Mouse (Mus musculus) ZHBTc4 (cell line): ENCODE measurements around the gene Arpp21.
A peak's percentile ranks its signal among the peaks of the same experiment; 100 is the strongest.

Experiments used
- DNase-seq: peaks from one replicate; pipeline ENCODE4 v3.0.0-alpha.2; 2011; ENCODE audit warnings: low read depth, low spot score

Gene Arpp21

DNA sequence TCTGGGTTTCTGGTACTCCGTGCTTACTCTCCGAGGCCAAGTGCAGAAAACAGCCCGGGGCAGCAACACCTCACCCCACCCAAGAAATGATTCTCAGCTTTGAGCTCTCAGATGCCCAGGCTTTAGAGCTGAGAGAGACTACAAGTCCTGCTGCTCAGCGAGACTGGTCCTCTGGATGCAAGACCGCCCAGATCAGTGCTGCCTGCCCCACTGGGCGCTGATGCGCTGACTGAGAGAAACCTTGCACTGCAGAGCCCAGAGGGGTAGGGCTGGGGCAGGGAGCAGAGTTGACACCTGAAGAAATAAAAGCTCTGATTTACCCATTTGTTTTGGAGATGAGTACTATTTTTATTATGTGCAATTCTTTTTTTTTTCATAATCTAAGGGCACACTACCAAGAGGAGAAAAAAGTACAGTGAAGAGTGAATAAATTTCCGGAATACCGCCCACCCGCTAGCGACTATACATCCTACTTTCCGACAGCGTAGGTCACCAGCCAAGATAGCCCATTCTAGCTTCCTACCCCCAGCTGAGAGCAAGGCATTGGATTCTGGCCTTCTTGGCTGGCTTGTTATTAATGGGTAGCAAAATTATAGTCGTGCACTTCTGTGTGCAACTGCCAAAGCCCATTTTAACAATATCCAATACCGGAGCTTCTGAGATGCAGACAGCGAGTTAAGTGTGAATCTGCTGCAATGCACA lies at the start of gene Arpp21:
Gene Arpp21 (minus strand): TSS at position 243 of the 702 bp plus-strand sequence.
- DNase-seq = peak; percentile 34

DNA sequence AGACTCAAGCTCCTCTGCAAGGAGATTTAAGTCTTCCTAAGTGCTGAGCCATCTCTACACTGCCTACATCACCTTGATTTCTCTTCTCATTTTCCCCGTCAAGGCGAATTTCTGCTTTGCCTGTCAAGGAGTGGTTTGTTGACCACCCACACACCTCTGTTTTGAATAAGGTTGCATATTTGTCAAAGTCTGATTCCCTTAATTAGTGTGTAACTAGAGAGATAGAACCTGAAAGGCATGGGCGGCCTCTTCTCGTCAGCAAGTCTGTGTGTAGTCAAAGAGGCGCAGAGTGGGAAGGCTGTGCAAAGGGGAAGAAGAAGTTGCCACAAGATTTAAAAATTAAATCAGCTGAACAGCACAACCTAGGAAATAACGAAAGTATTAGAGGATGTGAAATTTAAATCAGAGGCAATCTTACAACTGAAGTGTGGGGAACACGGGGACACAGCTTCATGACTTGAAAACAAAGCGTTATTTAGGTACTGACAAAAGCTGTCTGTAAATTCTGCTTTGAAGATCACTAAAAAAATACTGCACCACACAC lies 36.8 kb upstream of the Arpp21 start:
- no peak for DNase-seq

DNA sequence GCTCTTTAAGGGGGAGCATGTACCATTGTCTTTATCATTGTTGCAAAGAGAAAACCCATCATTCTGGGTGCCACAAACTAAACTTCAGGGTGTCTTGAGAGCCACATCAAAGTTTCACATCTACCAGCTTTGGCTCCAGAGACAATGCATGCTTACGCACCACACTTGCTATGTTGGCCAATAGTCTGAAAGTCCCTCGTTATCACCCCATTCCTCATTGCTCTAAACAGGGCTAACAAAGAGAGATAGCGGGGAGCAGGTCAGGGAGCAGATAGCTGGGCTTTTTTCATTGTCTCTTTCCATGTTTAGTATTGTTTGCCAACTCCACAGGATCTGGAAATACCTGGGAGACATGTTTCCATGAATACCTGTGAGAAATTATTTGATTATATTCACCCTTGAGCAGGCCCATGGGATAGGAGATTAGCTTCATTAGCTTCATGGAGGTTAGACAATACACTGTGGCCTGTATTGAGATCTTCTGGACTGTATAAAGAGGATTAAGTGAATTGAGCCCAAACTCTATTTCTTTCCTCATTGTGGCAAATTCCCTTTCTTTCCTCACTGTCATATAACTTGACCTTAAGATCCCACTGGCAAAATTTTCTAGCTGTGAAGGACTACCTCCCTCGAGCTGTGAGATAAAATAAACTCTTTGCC lies 29.4 kb upstream of the Arpp21 start:
- no peak for DNase-seq

DNA sequence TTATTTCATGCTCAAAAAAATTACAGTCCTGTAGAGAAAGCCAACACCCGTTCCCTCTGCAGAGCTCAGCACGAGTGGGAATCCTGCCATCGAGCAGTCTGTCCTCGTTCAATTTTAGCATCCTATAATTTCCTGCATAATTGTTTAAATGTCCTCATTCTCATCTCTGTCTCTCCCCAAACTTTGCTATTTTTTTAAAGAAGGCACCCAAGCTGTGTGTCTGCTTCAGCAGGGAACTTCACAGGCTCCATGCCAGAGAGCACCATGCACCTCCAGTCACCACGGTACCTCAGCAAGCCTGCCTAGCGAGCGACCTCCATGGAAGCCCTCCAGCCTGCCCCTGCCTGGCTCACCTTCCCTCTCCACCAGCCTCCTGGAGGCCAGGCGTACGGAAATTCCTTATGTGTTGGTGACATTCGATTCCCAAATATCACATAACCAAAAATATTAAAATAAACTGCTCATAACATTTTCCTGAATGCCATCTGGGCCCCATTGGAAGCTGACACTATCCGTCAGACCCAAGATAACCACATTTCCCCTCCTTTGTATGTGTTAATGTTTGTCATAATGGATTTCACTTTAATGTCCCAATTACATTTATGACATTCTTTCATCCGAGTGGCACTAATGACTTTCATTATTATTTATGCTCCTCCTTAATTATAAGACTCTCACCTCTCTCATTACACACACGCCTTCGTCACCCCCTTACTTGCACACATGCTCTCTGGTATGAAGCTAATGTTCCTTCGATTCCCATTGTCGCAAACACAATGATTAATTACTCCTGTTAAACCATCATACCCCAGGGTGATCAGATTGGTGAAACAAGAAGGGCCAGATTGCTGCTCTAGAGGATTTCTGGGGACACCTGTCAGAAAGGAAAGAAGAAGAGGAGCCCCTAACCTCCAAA lies 26.5 kb upstream of the Arpp21 start:
- no peak for DNase-seq

DNA sequence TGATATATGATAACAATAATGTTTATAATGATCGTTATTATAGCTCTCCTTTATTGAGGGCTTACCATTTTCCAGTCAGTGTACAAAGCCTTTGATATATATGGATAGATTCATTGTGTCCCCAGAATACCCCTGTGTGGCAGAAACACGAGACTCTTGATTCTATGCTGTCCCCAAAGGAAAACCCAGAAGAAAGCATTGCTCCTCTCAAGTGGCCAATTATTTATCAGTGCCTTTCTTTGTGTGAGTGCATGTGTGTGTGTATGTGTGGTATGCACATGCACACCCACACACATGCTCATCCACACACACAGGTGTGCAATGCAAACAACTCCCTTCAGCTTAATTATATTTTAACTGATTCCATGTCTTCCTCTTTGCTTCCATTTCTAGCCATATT lies 25.8 kb upstream of the Arpp21 start:
- no peak for DNase-seq

DNA sequence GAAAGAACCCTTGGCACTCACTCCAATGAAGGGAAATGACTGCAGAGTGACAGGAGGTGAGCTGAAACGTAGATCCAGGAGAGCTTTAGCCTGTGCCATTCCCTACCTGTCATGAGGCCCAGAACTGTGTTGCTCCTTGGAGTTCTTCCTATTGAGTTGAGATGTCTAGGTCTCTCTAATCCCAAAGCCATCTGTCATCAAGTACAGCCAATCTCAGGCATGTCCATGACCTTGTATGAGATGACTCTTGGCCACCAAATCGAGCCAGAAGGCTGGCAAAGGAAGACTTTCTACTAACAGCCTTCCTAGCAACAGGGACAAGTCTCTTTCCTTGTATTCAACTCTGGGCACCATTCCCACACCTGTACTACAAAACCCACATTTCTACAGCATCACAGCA lies 25.0 kb upstream of the Arpp21 start:
- no peak for DNase-seq

DNA sequence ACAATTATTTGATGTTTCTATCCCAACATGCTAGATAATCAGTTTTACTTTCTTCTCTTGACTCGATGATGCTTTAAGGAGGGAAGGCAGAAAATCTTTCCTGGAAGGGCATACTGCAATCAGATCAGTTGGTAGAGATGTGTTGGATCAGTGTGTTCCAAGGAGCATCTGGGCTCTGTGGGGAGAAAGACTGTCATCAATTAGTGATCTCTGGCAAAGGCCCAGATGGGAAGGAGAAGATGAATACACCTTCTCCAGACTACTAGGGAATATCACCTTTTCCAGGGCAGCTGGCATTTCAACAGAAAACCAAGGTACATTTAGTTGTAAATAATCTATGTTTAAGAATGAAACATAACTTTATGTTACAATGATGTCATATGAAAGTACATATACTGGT lies 22.8 kb upstream of the Arpp21 start:
- no peak for DNase-seq

DNA sequence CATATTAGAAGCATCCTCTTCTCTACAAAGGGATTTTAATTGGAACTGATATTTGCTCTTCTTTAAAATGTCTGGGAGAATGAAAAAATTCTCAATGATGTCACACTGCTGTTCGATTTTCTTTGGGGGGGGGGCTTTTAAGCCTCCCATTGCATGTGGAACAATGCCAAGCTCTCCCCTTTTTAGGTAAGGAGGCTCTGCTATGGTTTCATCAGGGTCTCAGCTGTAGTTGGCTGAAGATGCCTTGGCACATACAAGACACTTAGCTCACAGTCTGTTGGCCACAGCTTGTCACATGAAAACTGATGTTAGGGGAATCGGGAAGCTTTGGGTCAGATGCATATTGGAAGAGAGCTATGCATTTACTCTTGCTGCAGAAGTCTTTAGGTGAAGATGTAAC lies 20.2 kb upstream of the Arpp21 start:
- DNase-seq = no peak

DNA sequence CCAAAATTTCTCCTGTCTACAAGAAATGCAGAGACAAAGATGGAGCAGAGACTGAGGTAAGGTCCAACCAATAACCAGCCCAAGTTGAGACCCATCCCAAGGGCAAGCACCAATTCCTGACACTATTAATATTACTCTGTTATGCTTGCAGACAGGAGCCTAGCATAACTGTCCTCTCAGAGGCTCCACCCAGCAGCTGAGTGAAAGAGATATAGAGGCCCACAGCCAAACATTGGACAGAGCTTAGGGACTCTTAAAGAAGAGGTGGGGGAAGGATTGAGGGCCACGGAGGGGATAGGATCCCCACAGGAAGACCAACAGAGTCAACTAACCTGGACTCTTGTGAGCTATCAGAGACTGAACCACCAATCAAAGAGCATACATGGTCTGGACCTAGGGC lies 18.0 kb upstream of the Arpp21 start:
- DNase-seq = no peak

DNA sequence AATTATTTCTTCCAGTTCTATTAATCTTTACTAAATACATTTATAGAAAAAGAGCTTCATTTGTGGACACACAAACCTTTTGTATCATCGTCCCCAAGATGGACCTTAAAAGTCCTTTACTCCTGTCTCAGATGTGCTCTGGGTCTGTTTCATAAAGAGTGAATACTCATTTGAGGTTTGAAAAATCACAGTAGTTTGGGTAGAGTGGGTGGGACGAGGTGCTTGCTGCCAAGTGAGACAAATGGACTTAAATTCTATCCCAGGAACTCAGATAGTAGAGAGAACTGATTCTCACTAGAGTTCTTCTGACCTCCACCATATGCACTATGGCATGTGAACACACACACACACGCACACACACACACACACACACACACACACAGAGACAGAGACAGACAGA lies 16.1 kb upstream of the Arpp21 start:
- DNase-seq = no peak

DNA sequence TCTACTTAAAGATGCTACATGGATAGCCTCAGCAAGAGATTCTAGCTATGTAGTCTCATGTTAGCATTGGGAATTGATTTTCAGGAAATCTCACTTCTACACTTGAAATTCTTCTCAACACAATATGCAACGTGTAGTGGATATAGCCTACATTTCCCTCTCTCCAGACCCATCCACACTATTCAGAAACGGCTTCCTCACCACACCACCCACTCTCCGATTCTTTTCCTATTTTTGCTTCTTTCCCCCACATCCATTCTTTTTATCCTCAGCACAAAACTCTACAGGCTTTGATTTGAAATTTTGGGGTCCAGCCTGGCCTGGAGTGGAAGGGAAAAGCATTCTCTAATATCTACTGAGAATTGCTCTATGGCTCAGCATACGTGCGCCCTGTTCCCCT lies 15.6 kb upstream of the Arpp21 start:
- no peak for DNase-seq

DNA sequence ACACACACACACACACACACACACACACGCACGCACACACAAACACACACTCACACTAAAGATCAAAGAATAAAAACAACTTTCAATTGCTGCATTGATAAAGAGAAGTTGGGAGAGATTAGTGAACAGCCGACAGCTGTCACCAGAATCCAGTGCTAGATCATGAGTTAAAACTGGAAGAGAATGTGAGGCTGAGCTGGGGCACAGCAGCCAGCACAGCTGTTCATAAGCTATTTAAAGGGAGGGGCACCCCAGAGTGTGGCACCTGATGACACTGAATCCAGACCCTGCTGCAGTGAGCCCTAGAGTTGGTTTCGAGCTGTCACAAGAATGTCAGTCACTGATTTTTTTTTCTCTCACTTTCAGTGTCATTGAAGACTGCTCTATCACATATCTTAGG lies 14.0 kb upstream of the Arpp21 start:
- DNase-seq = no peak

DNA sequence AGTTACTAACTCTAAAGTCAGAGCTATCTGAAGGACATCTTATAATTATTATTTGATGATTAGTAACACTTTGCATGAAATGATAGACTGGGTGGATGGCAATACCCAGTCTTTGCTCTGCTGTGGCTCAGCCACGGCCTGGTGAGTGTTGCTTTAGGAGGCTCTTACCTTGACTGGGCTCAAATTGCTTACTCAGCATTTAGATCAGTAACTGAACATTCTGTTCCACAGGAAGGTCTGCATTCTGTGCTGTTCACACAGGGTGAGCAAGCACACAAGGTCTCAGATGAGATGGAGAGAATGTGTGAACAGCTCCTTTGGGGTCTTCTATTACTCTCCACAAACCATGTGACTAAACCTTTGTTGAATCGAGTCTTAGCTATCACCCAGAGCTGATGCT lies 11.4 kb upstream of the Arpp21 start:
- no peak for DNase-seq

DNA sequence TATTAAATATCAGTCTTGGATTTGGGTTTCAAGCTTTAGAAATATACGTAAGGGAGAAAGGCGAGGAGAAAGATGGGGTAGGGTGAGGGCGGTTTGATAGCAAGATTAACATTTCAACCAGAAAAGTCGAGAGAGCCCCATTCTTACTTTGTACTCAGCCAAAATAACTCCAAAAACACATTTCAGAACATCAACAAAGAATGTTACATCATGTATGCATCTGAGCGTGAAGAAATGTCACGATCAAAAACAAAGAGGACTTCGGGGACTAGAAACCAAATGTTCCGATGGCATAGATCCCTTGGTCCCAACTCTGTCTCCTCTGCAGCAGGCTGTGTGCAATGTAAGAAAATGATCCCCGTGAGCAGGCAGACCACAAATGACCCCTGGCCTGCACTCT lies 2.4 kb upstream of the Arpp21 start:
- no peak for DNase-seq

DNA sequence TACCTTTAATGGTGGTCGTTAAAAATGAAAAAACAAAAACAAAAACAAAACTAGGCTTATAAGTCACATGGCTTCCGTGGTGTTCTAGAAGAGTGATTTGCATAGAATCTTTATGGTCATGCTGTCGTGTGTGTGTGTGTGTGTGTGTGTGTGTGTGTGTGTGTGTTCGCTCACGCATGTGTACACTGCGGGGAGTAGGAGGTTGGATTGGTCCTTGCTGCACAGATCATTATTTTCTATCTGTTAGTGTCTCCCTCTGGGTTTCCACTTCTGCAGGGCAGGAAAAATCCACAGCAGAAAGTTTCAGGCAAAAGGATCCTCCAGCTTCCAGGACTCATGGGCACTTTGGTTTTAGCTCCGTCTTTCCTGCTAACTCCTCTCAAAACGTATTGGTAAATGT lies 813 bp upstream of the Arpp21 start:
- no peak for DNase-seq

DNA sequence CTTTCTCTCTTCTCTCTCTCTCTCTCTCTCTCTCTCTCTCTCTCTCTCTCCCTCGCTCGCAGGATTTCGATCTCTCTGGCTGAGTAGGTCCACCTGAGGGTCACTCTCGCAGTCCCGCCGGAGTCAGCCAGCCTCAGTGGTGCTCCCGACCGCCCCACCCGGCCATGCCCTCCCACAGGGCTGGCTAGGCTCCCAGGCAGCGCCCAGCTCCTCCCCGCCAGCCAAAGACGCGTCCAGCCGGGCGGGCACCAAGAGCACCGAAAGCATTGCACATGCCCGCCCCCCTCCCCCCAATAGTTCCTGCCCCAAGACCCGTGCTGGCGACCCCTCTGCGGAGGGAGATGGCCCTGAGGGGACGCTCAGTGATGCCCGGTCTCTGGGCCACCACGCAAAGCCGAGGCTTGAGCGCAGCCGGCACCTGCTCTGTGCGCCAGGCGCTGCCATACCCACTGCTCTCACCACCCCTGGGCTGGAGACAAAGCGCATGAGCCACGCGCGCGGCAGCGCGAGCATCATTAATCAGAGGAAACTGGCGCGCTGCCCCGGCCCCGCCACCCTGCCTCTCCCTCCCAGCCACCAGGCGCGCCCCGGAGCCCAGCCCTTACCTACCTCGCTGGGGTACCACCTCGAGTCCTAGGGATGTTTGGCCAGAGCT lies 570 bp downstream of the Arpp21 start:
- DNase-seq = peak; percentile 54

DNA sequence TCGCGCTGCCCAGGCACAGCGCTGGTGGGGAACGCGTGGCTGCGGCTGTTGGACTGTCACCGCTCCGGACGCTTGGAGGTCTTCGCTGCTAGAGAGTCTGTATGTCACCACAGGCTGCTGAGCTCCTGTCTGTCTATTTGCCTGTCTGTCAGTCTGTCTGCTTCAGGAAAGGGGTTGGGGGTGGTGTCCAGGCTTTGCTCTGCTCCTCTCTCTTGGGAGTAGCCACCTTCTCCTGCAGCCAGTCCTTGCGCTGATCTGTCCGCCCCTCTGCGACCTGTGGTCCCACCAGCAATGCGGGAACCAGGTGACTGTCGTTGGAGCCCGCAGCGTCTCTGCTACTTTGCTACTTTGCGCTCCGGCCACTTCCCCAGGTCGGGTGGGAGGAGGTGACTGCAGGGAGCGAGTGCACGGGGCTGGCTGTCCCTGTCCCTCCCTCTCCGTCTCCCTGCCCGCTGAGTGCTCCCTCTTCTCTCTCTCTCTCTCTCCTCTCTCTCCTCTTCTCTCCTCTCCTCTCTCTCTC lies 1.2 kb downstream of the Arpp21 start:
- peak; percentile 39 for DNase-seq

DNA sequence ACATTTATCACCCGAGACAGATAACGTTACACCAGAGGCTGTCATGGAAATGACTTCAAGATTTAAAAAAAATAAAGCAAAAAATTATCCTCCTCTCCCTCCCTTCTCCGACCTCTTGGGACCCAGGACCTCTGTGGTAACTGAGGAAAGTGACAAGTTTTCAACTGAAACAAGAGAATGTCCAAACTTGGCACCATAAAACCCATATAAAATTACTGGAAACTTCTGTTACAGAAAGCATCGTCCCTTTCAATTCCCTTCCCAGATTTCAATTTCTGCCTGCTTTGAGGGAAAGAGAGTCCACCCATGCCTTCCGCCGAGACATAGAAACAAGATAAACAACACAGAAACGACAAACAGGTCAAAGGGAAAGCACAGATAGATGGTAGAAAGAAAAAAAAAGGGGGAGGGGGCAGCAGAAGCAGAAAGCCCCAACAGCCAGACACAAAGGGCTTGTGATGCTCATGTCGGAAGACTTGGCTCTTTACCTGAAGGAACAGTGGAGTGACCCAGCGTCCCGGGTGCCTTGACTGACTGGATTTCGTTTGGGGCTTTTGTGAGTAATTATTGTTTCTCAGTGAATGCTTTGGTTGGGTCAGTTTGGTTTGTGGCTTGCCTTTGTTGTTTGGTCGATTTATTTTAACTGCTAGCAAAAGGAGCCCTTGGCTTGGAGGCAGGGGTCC lies 1.8 kb downstream of the Arpp21 start:
- DNase-seq = no peak

DNA sequence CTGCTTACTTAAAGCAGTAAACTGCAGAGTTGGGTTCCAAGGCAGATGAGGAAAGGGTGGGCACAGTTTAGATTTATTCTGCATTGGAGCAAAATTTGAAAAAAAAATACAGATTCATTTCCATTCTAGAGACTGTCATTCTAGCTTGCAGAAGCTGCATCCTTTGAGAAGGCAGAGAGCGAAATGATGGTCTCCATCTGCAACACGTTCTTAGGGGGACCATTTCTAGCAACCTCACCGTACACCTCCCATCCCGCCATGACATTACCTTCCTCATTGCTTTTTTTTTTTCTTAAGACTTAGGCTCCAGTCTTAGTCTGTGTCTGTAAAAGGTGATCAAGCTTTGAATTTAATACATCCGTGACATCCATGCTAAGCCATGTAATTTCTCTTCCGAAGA lies 2.4 kb downstream of the Arpp21 start:
- DNase-seq = no peak

DNA sequence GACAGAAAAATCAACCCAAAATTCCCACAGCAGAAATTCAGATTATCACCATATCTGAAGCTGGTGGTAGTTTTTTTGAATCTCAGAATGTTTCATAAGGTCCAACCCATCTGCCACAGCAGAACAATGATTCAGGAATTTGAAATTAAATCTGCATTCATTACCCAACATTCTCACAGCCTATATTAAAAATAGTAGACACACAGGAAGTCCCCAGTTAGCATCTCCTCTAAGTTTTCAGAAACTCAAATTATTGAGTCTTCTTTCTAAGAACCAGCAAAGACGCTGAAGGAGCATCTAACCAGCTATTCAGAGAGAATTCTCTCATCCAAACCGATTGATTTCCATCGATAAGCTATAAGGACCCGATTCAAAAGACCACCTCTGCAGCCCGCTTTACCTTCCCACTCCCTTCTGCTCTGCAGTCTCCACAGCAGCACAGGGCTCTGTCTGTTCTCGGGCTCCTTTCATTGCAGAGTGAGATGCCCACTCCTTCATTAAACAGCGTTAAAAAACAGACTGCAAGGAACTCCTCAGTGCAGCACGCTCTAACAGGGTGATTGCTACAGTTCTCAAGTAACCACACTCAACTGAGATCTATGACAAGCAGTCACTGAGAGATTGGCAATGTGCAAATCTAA lies 3.7 kb downstream of the Arpp21 start:
- DNase-seq = no peak
